Mouse (Mus musculus) cerebellum, adult 2 months (tissue): Measurements from ENCODE around the gene Atxn7l3.

Experiments used
- CTCF ChIP-seq: fragments of 200-500 bp; IDR thresholded peaks from 2 replicates; pipeline ENCODE4 v1.5.1; 2011; ENCODE audit warnings: low read depth, mild to moderate bottlenecking, control low read depth, low read length, moderate library complexity, borderline replicate concordance; ENCODE audit not compliant: insufficient read depth
- POLR2A ChIP-seq: fragments of 200-500 bp; IDR thresholded peaks from 2 replicates; pipeline ENCODE4 v1.6.1; 2011; ENCODE audit warnings: low read length, control low read depth, borderline replicate concordance; ENCODE audit not compliant: insufficient read depth

- TF ChIP-seq CTCF (no peak; the same call in 1 of the 2 replicates), POLR2A (no peak)
Observed at GRCm38 (mm10) chr11:102241874-102242273, 54.6 kb downstream of the Atxn7l3 start.
